Mouse (Mus musculus): Measurements from ENCODE around the gene Zdhhc21. TPM values are rescaled to one million over a fixed set of nuclear protein-coding genes. Genes with fewer than 3 reads are reported as not detected.
A peak's percentile ranks its signal among the peaks of the same experiment; 100 is the strongest.

The Zdhhc21 gene
- polyA plus RNA-seq, 1 experiment = 3.9 TPM

DNA sequence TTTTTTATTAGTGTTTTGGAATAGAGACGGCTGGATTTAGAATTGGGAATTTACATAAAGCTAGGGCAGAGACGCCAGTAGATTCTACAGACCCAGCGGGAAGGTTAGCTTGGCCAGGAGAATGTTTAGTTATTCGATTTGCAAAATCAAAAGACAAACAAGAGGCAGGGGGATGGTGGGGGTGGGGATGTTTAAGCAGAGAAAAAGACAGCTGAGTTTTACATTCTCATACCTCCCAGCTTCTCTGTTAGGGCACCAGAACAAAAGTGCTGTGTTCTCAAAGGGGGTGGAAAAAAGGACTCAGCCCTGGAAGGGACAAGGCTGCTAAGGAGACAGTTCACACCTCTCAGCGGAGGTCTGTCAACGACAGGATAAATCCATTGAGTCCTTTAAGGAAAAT lies 12.4 kb upstream of the Zdhhc21 start:
- no peak for TF ChIP-seq FOSL1 (IDR thresholded peaks at IDR 0.05; ENCODE audit: insufficient read depth, low read length, poor library complexity, severe bottlenecking)
- TF ChIP-seq CTCF (IDR thresholded peaks at IDR 0.05; ENCODE audit: control insufficient read depth, insufficient read depth, insufficient read length) = no peak
- TF ChIP-seq CEBPB (IDR thresholded peaks at IDR 0.05; ENCODE audit: low read depth) = no peak
- TF ChIP-seq MYOD1 (IDR thresholded peaks at IDR 0.05; ENCODE audit: control insufficient read depth, insufficient read length, low read depth) = no peak
- TF ChIP-seq MAX (IDR thresholded peaks at IDR 0.05) = no peak
- no peak for TF ChIP-seq MYOG (IDR thresholded peaks at IDR 0.05; ENCODE audit: control insufficient read depth, extremely low read depth, insufficient read length)
- TF ChIP-seq USF1 (IDR thresholded peaks at IDR 0.05; ENCODE audit: low read depth) = no peak
- Histone ChIP-seq H3K79me2 (ENCODE audit: control insufficient read depth, insufficient read depth) (no peaks in the 10 kb centered on the region), H3K27me3 (ENCODE audit: control insufficient read depth, insufficient read depth, insufficient read length) (no peaks in the 10 kb centered on the region), H3K79me3 (ENCODE audit: low read depth) (no peaks in the 10 kb centered on the region), H3ac (ENCODE audit: control insufficient read depth, insufficient read length, low read depth) (no peak overlapping the region), H3K36me3 (ENCODE audit: control insufficient read depth, insufficient read depth) (no peaks in the 10 kb centered on the region), H3K4me3 (ENCODE audit: insufficient read depth, poor library complexity, severe bottlenecking) (no peak overlapping the region)

DNA sequence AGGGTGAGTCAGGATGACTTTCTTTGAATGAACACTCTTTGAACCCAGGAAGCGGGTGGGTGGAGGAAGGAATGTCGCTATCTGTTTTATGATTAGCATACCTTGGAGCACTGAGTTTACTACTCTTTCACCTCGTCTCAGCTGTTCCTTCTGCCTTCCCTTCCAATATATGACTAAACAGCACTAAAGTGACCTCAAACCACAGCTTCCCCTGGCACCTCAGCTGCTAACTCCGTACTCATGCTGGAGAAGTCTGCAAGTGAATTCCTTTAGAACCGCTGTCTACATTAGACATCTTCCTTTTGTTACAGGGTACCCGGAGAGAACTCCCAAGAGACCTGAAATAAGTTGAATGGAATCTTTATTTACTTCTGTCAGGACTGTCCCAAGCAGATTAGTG lies 11.2 kb upstream of the Zdhhc21 start:
- H3K27me3 ChIP-seq (ENCODE audit: control insufficient read depth, insufficient read depth, insufficient read length) = no peaks in the 10 kb centered on the region
- no peak overlapping the region for H3ac ChIP-seq (ENCODE audit: control insufficient read depth, insufficient read length, low read depth)
- H3K36me3 ChIP-seq (ENCODE audit: control insufficient read depth, insufficient read depth) = no peaks in the 10 kb centered on the region
- no peak overlapping the region for H3K4me3 ChIP-seq (ENCODE audit: insufficient read depth, poor library complexity, severe bottlenecking)
- H3K79me3 ChIP-seq (ENCODE audit: low read depth) = no peaks in the 10 kb centered on the region
- H3K79me2 ChIP-seq (ENCODE audit: control insufficient read depth, insufficient read depth) = no peaks in the 10 kb centered on the region
- no peak for TF ChIP-seq CTCF (IDR thresholded peaks at IDR 0.05; ENCODE audit: control insufficient read depth, insufficient read depth, insufficient read length)
- peak; percentile 60 for TF ChIP-seq FOSL1 (IDR thresholded peaks at IDR 0.05; ENCODE audit: insufficient read depth, low read length, poor library complexity, severe bottlenecking)
- TF ChIP-seq MAX (IDR thresholded peaks at IDR 0.05) = peak; percentile 49
- TF ChIP-seq CEBPB (IDR thresholded peaks at IDR 0.05; ENCODE audit: low read depth) = no peak
- TF ChIP-seq USF1 (IDR thresholded peaks at IDR 0.05; ENCODE audit: low read depth) = no peak
- no peak for TF ChIP-seq MYOG (IDR thresholded peaks at IDR 0.05; ENCODE audit: control insufficient read depth, extremely low read depth, insufficient read length)
- TF ChIP-seq MYOD1 (IDR thresholded peaks at IDR 0.05; ENCODE audit: control insufficient read depth, insufficient read length, low read depth) = peak; percentile 89

DNA sequence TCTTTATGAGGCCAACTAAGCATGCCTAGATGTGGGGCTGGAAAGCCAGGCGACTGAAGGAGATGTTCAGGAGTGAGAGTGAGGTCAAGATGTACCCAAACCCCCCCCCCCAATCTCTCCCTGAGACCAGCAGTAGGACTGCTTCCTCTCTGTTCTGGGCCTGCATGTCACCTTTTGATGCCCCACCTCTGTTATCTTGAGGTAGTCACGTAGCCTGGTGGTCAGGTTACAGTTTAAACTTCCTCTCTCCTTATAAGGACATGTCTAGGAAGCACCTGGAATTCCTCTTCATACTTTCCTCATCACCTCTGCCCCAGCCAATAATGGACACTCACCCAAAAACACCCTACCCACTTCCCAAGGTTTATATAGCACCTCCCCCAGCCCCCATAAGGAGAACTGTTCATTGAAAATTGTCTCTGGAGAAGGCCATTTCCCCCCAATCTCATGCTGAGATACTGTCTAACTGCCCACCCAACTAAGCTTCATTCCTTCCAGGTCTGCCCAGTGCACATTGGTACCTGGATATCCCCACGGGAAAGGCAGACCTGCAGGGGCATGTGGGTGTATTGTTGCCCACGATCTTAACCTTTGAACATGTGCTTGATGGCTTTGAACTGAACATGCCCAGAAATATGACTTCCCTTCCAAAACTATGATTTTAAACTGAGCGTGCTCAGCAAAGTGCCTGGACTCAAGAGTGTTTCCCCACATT lies 8.1 kb upstream of the Zdhhc21 start:
- no peak for TF ChIP-seq MYOD1 (IDR thresholded peaks at IDR 0.05; ENCODE audit: control insufficient read depth, insufficient read length, low read depth)
- no peak for TF ChIP-seq CTCF (IDR thresholded peaks at IDR 0.05; ENCODE audit: control insufficient read depth, insufficient read depth, insufficient read length)
- TF ChIP-seq USF1 (IDR thresholded peaks at IDR 0.05; ENCODE audit: low read depth) = no peak
- TF ChIP-seq CEBPB (IDR thresholded peaks at IDR 0.05; ENCODE audit: low read depth) = no peak
- TF ChIP-seq FOSL1 (IDR thresholded peaks at IDR 0.05; ENCODE audit: insufficient read depth, low read length, poor library complexity, severe bottlenecking) = no peak
- TF ChIP-seq MAX (IDR thresholded peaks at IDR 0.05) = no peak
- TF ChIP-seq MYOG (IDR thresholded peaks at IDR 0.05; ENCODE audit: control insufficient read depth, extremely low read depth, insufficient read length) = no peak
- no peaks in the 10 kb centered on the region for H3K79me2 ChIP-seq (ENCODE audit: control insufficient read depth, insufficient read depth)

DNA sequence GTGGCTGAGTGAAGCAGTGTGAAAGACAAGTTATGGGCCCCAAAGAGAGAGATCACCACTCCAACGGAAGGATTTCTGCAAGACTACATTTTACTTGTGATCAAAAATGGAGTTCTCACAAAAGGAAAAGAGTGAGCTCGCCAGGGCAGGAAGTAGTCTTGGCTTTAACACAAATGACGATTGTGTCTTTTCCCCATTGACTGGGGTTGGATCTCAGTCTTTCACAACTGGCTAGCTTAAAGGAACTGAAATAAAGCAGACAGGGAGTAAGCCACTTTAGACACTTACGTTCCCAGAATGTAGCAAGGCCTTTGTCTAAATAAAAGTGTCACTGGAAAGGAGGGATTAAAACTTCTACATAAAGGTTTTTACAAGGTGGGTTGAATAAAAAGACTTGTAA lies 7.4 kb upstream of the Zdhhc21 start:
- Histone ChIP-seq H3K4me3 (ENCODE audit: insufficient read depth, poor library complexity, severe bottlenecking) (no peak overlapping the region), H3K36me3 (ENCODE audit: control insufficient read depth, insufficient read depth) (no peaks in the 10 kb centered on the region), H3K27me3 (ENCODE audit: control insufficient read depth, insufficient read depth, insufficient read length) (no peaks in the 10 kb centered on the region), H3K79me3 (ENCODE audit: low read depth) (no peaks in the 10 kb centered on the region), H3K79me2 (ENCODE audit: control insufficient read depth, insufficient read depth) (no peaks in the 10 kb centered on the region), H3ac (ENCODE audit: control insufficient read depth, insufficient read length, low read depth) (no peak overlapping the region)
- no peak for TF ChIP-seq MAX (IDR thresholded peaks at IDR 0.05)
- TF ChIP-seq USF1 (IDR thresholded peaks at IDR 0.05; ENCODE audit: low read depth) = no peak
- no peak for TF ChIP-seq MYOD1 (IDR thresholded peaks at IDR 0.05; ENCODE audit: control insufficient read depth, insufficient read length, low read depth)
- no peak for TF ChIP-seq CEBPB (IDR thresholded peaks at IDR 0.05; ENCODE audit: low read depth)
- no peak for TF ChIP-seq MYOG (IDR thresholded peaks at IDR 0.05; ENCODE audit: control insufficient read depth, extremely low read depth, insufficient read length)
- no peak for TF ChIP-seq CTCF (IDR thresholded peaks at IDR 0.05; ENCODE audit: control insufficient read depth, insufficient read depth, insufficient read length)
- no peak for TF ChIP-seq FOSL1 (IDR thresholded peaks at IDR 0.05; ENCODE audit: insufficient read depth, low read length, poor library complexity, severe bottlenecking)

More for the DNA sequence above, 8.1 kb upstream of the Zdhhc21 start:
- H3K36me3 ChIP-seq (ENCODE audit: control insufficient read depth, insufficient read depth) = no peaks in the 10 kb centered on the region
- H3K27me3 ChIP-seq (ENCODE audit: control insufficient read depth, insufficient read depth, insufficient read length) = no peaks in the 10 kb centered on the region
- H3K4me3 ChIP-seq (ENCODE audit: insufficient read depth, poor library complexity, severe bottlenecking) = no peak overlapping the region
- no peak overlapping the region for H3ac ChIP-seq (ENCODE audit: control insufficient read depth, insufficient read length, low read depth)
- no peaks in the 10 kb centered on the region for H3K79me3 ChIP-seq (ENCODE audit: low read depth)

DNA sequence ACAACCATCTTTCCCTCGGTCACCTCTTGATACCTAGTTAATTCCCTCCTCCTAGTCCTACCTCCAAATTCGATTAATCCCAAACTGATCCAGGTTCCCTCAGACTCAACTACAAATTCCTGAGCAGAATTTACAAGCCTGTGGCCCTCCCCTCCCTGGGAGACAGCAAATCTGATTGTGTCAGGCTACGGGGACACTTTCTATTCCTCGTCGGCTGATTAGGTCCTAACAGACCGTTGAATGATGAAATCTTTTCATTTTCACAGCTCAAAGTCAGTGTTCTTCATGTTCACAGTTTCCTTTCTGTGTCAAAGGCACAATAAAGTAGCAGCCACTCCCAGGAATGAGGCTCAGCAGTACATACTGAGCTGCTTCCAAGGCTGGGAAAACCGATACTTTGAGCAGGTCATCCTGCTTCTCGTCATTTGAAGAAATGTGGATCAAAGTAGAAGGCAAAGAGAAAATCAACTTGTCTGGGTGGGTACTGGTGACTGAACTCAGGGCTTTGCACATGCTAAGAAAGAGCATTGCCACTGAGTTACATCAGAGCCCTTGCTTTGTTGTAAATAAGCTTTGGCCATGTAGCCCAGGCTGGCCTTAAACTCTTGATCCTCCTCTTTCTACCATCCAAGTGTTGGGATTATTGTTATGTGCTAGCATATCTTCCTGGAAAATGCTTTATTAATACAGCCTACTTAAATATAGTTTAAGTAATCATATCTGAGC lies 5.4 kb upstream of the Zdhhc21 start:
- TF ChIP-seq MAX (IDR thresholded peaks at IDR 0.05) (no peak), FOSL1 (IDR thresholded peaks at IDR 0.05; ENCODE audit: insufficient read depth, low read length, poor library complexity, severe bottlenecking) (no peak), MYOD1 (IDR thresholded peaks at IDR 0.05; ENCODE audit: control insufficient read depth, insufficient read length, low read depth) (no peak), USF1 (IDR thresholded peaks at IDR 0.05; ENCODE audit: low read depth) (no peak), CTCF (IDR thresholded peaks at IDR 0.05; ENCODE audit: control insufficient read depth, insufficient read depth, insufficient read length) (no peak), MYOG (IDR thresholded peaks at IDR 0.05; ENCODE audit: control insufficient read depth, extremely low read depth, insufficient read length) (no peak), CEBPB (IDR thresholded peaks at IDR 0.05; ENCODE audit: low read depth) (no peak)
- no peaks in the 10 kb centered on the region for H3K36me3 ChIP-seq (ENCODE audit: control insufficient read depth, insufficient read depth)
- H3K27me3 ChIP-seq (ENCODE audit: control insufficient read depth, insufficient read depth, insufficient read length) = no peaks in the 10 kb centered on the region
- H3K79me2 ChIP-seq (ENCODE audit: control insufficient read depth, insufficient read depth) = no peaks in the 10 kb centered on the region
- H3K79me3 ChIP-seq (ENCODE audit: low read depth) = no peaks in the 10 kb centered on the region
- H3ac ChIP-seq (ENCODE audit: control insufficient read depth, insufficient read length, low read depth) = no peak overlapping the region
- no peak overlapping the region for H3K4me3 ChIP-seq (ENCODE audit: insufficient read depth, poor library complexity, severe bottlenecking)

Data from C2C12 (cell line).